Mouse (Mus musculus) C2C12 (cell line): ENCODE results near the gene Itgb1.

Source experiments
- CTCF ChIP-seq: IDR thresholded peaks from one replicate; pipeline ENCODE4 v1.5.1; 2011; ENCODE audit not compliant: control insufficient read depth, insufficient read depth, insufficient read length
- MAX ChIP-seq: IDR thresholded peaks from one replicate; pipeline ENCODE4 v1.6.1; 2011; ENCODE audit warnings: mild to moderate bottlenecking, control low read depth
- MYOD1 ChIP-seq: IDR thresholded peaks from one replicate; pipeline ENCODE4 v1.6.1; 2011; ENCODE audit warnings: low read depth; ENCODE audit not compliant: control insufficient read depth, insufficient read length

- TF ChIP-seq CTCF (no peak), MAX (no peak), MYOD1 (no peak)
Observed at GRCm38 (mm10) chr8:128672950-128673349, 12.5 kb upstream of the Itgb1 start.
